Mouse (Mus musculus): ENCODE data around the gene Leo1. TPM values are rescaled to one million over a fixed set of nuclear protein-coding genes. Genes with fewer than 3 reads are reported as not detected.

The Leo1 gene
- polyA plus RNA-seq, 1 experiment from 2014 or later = 51.6 TPM

DNA sequence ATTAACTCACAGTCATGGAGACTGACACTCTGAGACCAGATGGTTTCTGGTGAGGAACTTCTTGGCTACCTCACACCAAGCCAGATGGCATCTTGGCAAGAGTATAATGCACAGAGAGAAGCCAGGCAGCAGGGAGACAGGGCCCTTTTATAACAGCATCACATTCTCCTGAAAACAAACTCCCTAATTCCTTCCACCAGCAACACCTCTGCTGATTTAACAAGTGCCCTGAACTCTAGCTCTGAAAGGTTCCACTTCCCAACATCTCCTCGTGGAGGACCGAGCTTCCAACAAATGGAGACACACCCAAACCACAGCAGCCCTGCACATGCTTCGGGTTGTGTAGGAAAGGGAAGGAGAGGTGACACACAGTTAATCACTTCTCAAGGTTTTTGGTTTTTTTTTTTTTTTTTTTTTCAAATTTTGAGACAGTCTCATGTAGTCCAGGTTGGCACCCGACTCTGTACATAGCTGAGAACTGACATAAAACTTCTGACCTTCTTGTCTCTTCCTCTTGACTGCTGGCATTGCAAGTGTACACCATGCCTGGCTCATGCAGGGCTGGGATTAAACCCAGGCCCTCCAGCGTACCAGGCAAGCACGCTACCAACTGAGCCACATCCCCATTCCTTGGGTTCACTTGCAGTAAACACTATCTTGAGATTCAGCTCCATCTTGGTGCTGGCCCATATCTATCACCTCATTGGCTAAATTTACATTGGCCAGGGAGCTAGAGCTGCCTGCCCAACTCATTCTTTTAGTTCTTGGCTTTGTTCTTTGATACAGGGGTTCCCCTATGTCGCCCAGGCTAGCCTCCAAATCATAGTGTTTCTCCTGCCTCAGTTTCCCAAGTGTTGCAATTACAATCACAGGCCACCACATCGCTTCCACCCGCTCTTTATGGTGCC, 13.7 kb upstream of the Leo1 start:
- Histone ChIP-seq H3K4me2 (no peak overlapping the region), H3K9ac (replicated peaks) (no peak overlapping the region), H3K9me3 (no peaks in the 10 kb centered on the region), H3K4me1 (replicated peaks) (peaks cover 13% of the 10 kb centered on the region; the same call in 1 of the 2 replicates), H3K4me3 (replicated peaks) (no peak overlapping the region), H3K27ac (no peak overlapping the region), H3K36me3 (no peaks in the 10 kb centered on the region), H3K27me3 (no peaks in the 10 kb centered on the region)
- WGBS = 76% methylated on average over 9 of the region's 9 CpGs
- no peak for ATAC-seq (ENCODE audit: insufficient number of reproducible peaks, insufficient read depth, low FRiP score, low TSS enrichment, low read depth)

DNA sequence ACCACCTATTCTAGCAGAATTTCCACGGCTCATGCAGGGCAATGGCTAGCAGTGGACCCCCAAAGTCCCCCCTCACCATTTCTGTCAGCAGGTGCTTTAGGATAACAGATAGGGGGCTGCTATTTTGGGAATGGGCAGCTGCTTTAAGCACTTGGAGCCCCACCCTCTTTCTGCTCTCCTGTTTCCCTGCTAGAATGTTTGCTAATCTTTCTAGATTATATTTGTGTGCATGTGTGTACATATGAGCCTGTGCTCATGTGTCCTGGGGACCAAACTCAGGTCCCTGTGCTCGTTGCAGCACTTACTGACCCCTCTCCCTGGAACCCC, 13.1 kb upstream of the Leo1 start:
- WGBS = 72% methylated on average over 2 of the region's 2 CpGs

DNA sequence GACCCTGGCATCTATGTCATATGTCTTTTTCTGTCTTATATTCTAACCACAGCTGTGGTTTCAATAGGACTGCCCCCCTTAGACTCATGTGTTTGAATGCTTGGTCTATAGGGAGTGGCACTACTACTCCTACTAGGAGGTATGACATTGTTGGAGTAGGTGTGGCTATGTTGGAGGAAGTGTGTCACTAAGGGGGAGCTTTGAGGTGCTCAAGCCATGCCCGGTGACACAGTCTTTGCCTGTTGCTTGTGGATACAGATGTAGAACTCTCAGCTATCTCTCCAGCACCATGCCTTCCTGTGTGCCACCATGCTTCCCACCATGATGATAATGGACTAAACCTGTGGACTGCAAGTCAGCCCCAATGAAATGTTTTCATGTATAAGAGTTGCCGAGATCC, 12.3 kb upstream of the Leo1 start:
- Histone ChIP-seq H3K4me1 (replicated peaks) (0 out of 2 replicates have a peak, but pooled peaks cover 8% of the 10 kb centered on the region), H3K27ac (no peak overlapping the region), H3K4me2 (no peak overlapping the region), H3K27me3 (no peaks in the 10 kb centered on the region), H3K4me3 (replicated peaks) (no peak overlapping the region), H3K9ac (replicated peaks) (no peak overlapping the region), H3K36me3 (no peaks in the 10 kb centered on the region), H3K9me3 (no peaks in the 10 kb centered on the region)
- WGBS = 82% methylated on average over 2 of the region's 2 CpGs
- ATAC-seq (ENCODE audit: insufficient number of reproducible peaks, insufficient read depth, low FRiP score, low TSS enrichment, low read depth) = no peak

More for the DNA sequence above, 13.1 kb upstream of the Leo1 start:
- H3K4me1 ChIP-seq (replicated peaks) = peaks cover 13% of the 10 kb centered on the region; the same call in 1 of the 2 replicates
- no peak overlapping the region for H3K27ac ChIP-seq
- H3K9me3 ChIP-seq = no peaks in the 10 kb centered on the region
- no peaks in the 10 kb centered on the region for H3K36me3 ChIP-seq
- ATAC-seq (ENCODE audit: insufficient number of reproducible peaks, insufficient read depth, low FRiP score, low TSS enrichment, low read depth) = no peak
- no peak overlapping the region for H3K4me2 ChIP-seq
- no peaks in the 10 kb centered on the region for H3K27me3 ChIP-seq
- no peak overlapping the region for H3K9ac ChIP-seq (replicated peaks)
- no peak overlapping the region for H3K4me3 ChIP-seq (replicated peaks)

GRCm38 (mm10) chr9:75429657-75430056, 11.7 kb upstream of the Leo1 start:
- no peaks in the 10 kb centered on the region for H3K36me3 ChIP-seq
- no peak overlapping the region for H3K27ac ChIP-seq
- H3K4me2 ChIP-seq = no peak overlapping the region
- no peak for ATAC-seq (ENCODE audit: insufficient number of reproducible peaks, insufficient read depth, low FRiP score, low TSS enrichment, low read depth)
- no peaks in the 10 kb centered on the region for H3K9me3 ChIP-seq
- no peak overlapping the region for H3K9ac ChIP-seq (replicated peaks)
- no peak overlapping the region for H3K4me3 ChIP-seq (replicated peaks)
- WGBS = 80% methylated on average over 1 of the region's 1 CpGs
- H3K27me3 ChIP-seq = no peaks in the 10 kb centered on the region
- H3K4me1 ChIP-seq (replicated peaks) = peaks cover 1% of the 10 kb centered on the region; the same call in 1 of the 2 replicates

GRCm38 (mm10) chr9:75430822-75431621, 10.3 kb upstream of the Leo1 start:
- Histone ChIP-seq H3K4me1 (replicated peaks) (no peaks in the 10 kb centered on the region; the same call in 1 of the 2 replicates), H3K9ac (replicated peaks) (no peak overlapping the region), H3K4me2 (no peak overlapping the region), H3K27ac (peak overlapping the region; percentile 59), H3K4me3 (replicated peaks) (no peak overlapping the region), H3K27me3 (no peaks in the 10 kb centered on the region), H3K36me3 (no peaks in the 10 kb centered on the region), H3K9me3 (no peaks in the 10 kb centered on the region)
- no peak for ATAC-seq (ENCODE audit: insufficient number of reproducible peaks, insufficient read depth, low FRiP score, low TSS enrichment, low read depth)
- WGBS = 75% methylated on average over 16 of the region's 16 CpGs

DNA sequence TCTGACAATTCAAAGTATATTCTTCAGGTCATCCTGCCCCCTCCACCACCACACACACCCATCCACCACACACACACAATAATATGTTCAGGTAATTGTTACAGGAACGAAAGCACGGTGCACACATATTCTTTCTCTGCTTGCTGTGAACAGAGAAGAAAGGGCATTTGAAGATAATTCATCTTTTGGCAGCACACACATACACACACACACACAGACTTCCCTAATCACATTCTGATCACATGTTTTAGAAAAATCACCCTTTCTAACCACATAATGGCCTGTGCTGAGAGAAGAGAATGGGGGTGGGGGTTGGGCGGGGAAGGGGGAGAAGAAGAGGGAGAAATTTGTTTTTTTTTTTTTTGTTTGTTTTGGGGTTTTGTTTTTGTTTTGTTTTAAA, 8.6 kb upstream of the Leo1 start:
- ATAC-seq (ENCODE audit: insufficient number of reproducible peaks, insufficient read depth, low FRiP score, low TSS enrichment, low read depth) = no peak
- no peaks in the 10 kb centered on the region; the same call in 1 of the 2 replicates for H3K4me1 ChIP-seq (replicated peaks)
- no peak overlapping the region for H3K27ac ChIP-seq
- WGBS = 86% methylated on average over 3 of the region's 3 CpGs
- no peaks in the 10 kb centered on the region for H3K36me3 ChIP-seq
- H3K9me3 ChIP-seq = no peaks in the 10 kb centered on the region
- no peak overlapping the region for H3K9ac ChIP-seq (replicated peaks)
- no peak overlapping the region for H3K4me2 ChIP-seq
- no peak overlapping the region for H3K4me3 ChIP-seq (replicated peaks)
- no peaks in the 10 kb centered on the region for H3K27me3 ChIP-seq

- H3K36me3 ChIP-seq = no peaks in the 10 kb centered on the region
- H3K27me3 ChIP-seq = no peaks in the 10 kb centered on the region
- no peak overlapping the region for H3K4me2 ChIP-seq
- H3K9ac ChIP-seq (replicated peaks) = no peak overlapping the region
- WGBS = 36% methylated on average over 7 of the region's 7 CpGs
- ATAC-seq (ENCODE audit: insufficient number of reproducible peaks, insufficient read depth, low FRiP score, low TSS enrichment, low read depth) = 0 out of 2 replicates have a peak, but pooled peaks have one; percentile 29
- H3K4me1 ChIP-seq (replicated peaks) = no peaks in the 10 kb centered on the region; the same call in 1 of the 2 replicates
- H3K9me3 ChIP-seq = no peaks in the 10 kb centered on the region
- H3K27ac ChIP-seq = no peak overlapping the region
- H3K4me3 ChIP-seq (replicated peaks) = no peak overlapping the region
Observed at GRCm38 (mm10) chr9:75434172-75434793, 7.0 kb upstream of the Leo1 start.

GRCm38 (mm10) chr9:75434872-75435271, 6.5 kb upstream of the Leo1 start:
- 0 out of 2 replicates have a peak, but pooled peaks have one; percentile 39 for ATAC-seq (ENCODE audit: insufficient number of reproducible peaks, insufficient read depth, low FRiP score, low TSS enrichment, low read depth)
- H3K4me1 ChIP-seq (replicated peaks) = no peaks in the 10 kb centered on the region; the same call in 1 of the 2 replicates
- WGBS = 79% methylated on average over 6 of the region's 6 CpGs

DNA sequence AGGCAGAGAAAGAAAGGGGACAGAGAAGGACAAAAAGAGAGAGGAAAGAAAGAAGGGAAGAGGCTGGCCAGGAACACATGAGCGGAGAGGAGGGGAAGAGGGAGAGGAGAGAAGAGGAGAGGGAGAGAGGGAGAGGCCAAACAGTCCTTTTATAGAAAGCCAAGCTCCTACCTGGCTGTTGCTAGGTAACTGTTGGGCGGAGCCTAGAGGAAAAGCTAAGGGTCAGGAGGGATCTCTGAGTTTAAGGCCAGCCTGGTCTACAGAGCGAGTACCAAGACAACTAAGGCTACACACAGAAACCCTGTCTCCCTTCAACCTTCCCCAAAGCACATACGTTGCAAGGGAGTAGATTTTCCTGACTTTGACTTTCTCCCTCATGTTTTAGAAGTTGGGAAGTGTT, 6.0 kb upstream of the Leo1 start:
- no peaks in the 10 kb centered on the region for H3K36me3 ChIP-seq
- no peaks in the 10 kb centered on the region; the same call in 1 of the 2 replicates for H3K4me1 ChIP-seq (replicated peaks)
- H3K27ac ChIP-seq = no peak overlapping the region
- H3K4me2 ChIP-seq = no peak overlapping the region
- no peak for ATAC-seq (ENCODE audit: insufficient number of reproducible peaks, insufficient read depth, low FRiP score, low TSS enrichment, low read depth)
- 86% methylated on average over 4 of the region's 4 CpGs for WGBS
- H3K4me3 ChIP-seq (replicated peaks) = no peak overlapping the region
- no peak overlapping the region for H3K9ac ChIP-seq (replicated peaks)
- H3K9me3 ChIP-seq = no peaks in the 10 kb centered on the region
- no peaks in the 10 kb centered on the region for H3K27me3 ChIP-seq

More at GRCm38 (mm10) chr9:75434872-75435271, 6.5 kb upstream of the Leo1 start:
- no peaks in the 10 kb centered on the region for H3K36me3 ChIP-seq
- no peak overlapping the region for H3K4me3 ChIP-seq (replicated peaks)
- no peaks in the 10 kb centered on the region for H3K27me3 ChIP-seq
- no peak overlapping the region for H3K9ac ChIP-seq (replicated peaks)
- no peaks in the 10 kb centered on the region for H3K9me3 ChIP-seq
- no peak overlapping the region for H3K4me2 ChIP-seq
- H3K27ac ChIP-seq = no peak overlapping the region

- Histone ChIP-seq H3K4me1 (replicated peaks) (no peaks in the 10 kb centered on the region; the same call in 1 of the 2 replicates), H3K36me3 (no peaks in the 10 kb centered on the region), H3K9ac (replicated peaks) (no peak overlapping the region), H3K27ac (no peak overlapping the region), H3K27me3 (no peaks in the 10 kb centered on the region), H3K9me3 (no peaks in the 10 kb centered on the region), H3K4me3 (replicated peaks) (no peak overlapping the region), H3K4me2 (peak overlapping the region; percentile 32)
- ATAC-seq (ENCODE audit: insufficient number of reproducible peaks, insufficient read depth, low FRiP score, low TSS enrichment, low read depth) = no peak
- WGBS = 6% methylated on average over 12 of the region's 12 CpGs
Observed at GRCm38 (mm10) chr9:75435918-75436317, 5.4 kb upstream of the Leo1 start.
